Mouse (Mus musculus) hindbrain, embryonic 16.5 days (tissue): ENCODE measurements around the gene D11Wsu47e. TPM values are rescaled to one million over a fixed set of nuclear protein-coding genes. Genes with fewer than 3 reads are reported as not detected.

Source experiments
- polyA plus RNA-seq: library from polyadenylated mRNA; unstranded; fragments of >200 nt; fragmentation: Nextera tagmentation; extraction: Ambion mirVana; gene quantifications from 2 replicates; pipeline ENCODE4 v1.2.1, GENCODE M21; 2015

The D11Wsu47e gene
- polyA plus RNA-seq, 1 experiment from 2014 or later = 22.9 TPM

Other genes with a start within 250 kb of the D11Wsu47e start
- 32.3 and 32.5 TPM in 2 replicates for gene Sstr2, start 65.1 kb upstream of the D11Wsu47e start, polyA plus RNA-seq
- 35.3 and 38.5 TPM in 2 replicates for gene Cog1, start 35.2 kb upstream of the D11Wsu47e start, polyA plus RNA-seq
- 37.1 and 40.1 TPM in 2 replicates for gene Slc39a11, start 34.3 kb upstream of the D11Wsu47e start, polyA plus RNA-seq
- gene Fam104a, start 257 bp upstream of the D11Wsu47e start, polyA plus RNA-seq = 39.1 and 42.2 TPM in 2 replicates
- 0.19 and 0.26 TPM in 2 replicates for gene Cpsf4l, start 25.6 kb downstream of the D11Wsu47e start, polyA plus RNA-seq
- 72.2 and 80.1 TPM in 2 replicates for gene Cdc42ep4, start 67.5 kb downstream of the D11Wsu47e start, polyA plus RNA-seq